Mouse (Mus musculus) cortical plate, adult 2 months (tissue): ENCODE measurements around the gene Spop.

Source experiments
- CTCF ChIP-seq: fragments of 200-500 bp; IDR thresholded peaks from 2 replicates; pipeline ENCODE4 v1.5.1; 2011; ENCODE audit warnings: mild to moderate bottlenecking, control low read depth, low read length; ENCODE audit not compliant: insufficient read depth; ENCODE audit errors: extremely low read depth
- POLR2A ChIP-seq: fragments of 200-500 bp; IDR thresholded peaks from 2 replicates; pipeline ENCODE4 v1.6.1; 2011; ENCODE audit warnings: mild to moderate bottlenecking, low read length, control low read depth; ENCODE audit not compliant: insufficient read depth; ENCODE audit errors: extremely low read depth

DNA sequence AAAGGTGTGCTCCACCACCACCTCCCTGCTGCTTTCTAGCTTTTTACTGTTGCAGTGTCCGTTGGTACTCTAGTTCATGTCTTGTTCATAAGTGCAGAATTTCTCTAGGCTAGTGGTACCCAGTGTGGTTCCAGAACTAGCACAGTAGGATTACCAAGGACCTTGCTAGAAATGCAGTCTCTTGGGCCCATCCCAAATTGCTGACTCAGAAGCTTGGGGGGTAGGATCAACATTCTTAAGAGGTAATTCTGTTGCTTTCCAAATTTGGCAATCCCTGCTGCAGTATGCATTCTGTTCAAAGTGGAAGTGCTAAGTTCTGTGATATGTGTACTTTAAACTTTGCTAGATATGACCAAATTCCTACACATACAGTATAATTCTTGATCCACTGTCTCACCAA is 53.9 kb downstream of the Spop start:
- no peak for TF ChIP-seq POLR2A
- TF ChIP-seq CTCF = no peak
